Mouse (Mus musculus) liver, postnatal 0 days (tissue): ENCODE measurements around the gene Rin2. TPM values are rescaled to one million over a fixed set of nuclear protein-coding genes. Genes with fewer than 3 reads are reported as not detected.

Experiments
- ATAC-seq: fragments of 200-750 bp; cut with Nextera tagmentation; 2 replicates; pipeline ENCODE4 v1.8.0; 2017; ENCODE audit warnings: mild to moderate bottlenecking, moderate library complexity
- DNase-seq: peaks from one replicate; pipeline ENCODE4 v3.0.0-alpha.2; 2016
- H3K27ac ChIP-seq: fragments of 300-500 bp; sonication (generic); 2 replicates; pipeline ENCODE4 v1.5.1; 2014; ENCODE audit warnings: antibody characterized with exemption, moderate library complexity, mild to moderate bottlenecking, low read depth
- H3K27me3 ChIP-seq: fragments of 300-500 bp; sonication (generic); 2 replicates; pipeline ENCODE4 v1.6.1; 2014; ENCODE audit warnings: low read length, control low read depth, mixed read lengths; ENCODE audit not compliant: insufficient read depth
- H3K36me3 ChIP-seq: fragments of 300-500 bp; sonication (generic); replicated peaks from 2 replicates; pipeline ENCODE4 v1.6.1; 2014; ENCODE audit warnings: mild to moderate bottlenecking, control low read depth, low read length, moderate library complexity, mixed read lengths; ENCODE audit not compliant: insufficient read depth
- H3K4me1 ChIP-seq: fragments of 300-500 bp; sonication (generic); 2 replicates; pipeline ENCODE4 v1.6.1; 2014; ENCODE audit warnings: antibody characterized with exemption, mild to moderate bottlenecking, control low read depth; ENCODE audit not compliant: insufficient read depth
- H3K4me2 ChIP-seq: fragments of 300-500 bp; sonication (generic); 2 replicates; pipeline ENCODE4 v1.6.1; 2014; ENCODE audit warnings: low read depth, mild to moderate bottlenecking, low read length, moderate library complexity, mixed read lengths
- H3K4me3 ChIP-seq: fragments of 300-500 bp; sonication (generic); 2 replicates; pipeline ENCODE4 v1.5.1; 2014; ENCODE audit warnings: low read depth, low read length
- H3K9ac ChIP-seq: fragments of 300-500 bp; sonication (generic); replicated peaks from 2 replicates; pipeline ENCODE4 v1.6.1; 2014; ENCODE audit warnings: mild to moderate bottlenecking, moderate library complexity
- H3K9me3 ChIP-seq: fragments of 300-500 bp; sonication (generic); 2 replicates; pipeline ENCODE4 v1.6.1; 2016; ENCODE audit warnings: mild to moderate bottlenecking, control low read depth, low read length, mixed read lengths
- CTCF ChIP-seq: sonication (generic); IDR thresholded peaks from 2 replicates; pipeline ENCODE4 v1.5.1; 2016; ENCODE audit warnings: antibody characterized with exemption, low read depth
- EP300 ChIP-seq: IDR thresholded peaks from 2 replicates; pipeline ENCODE4 v1.6.1; 2016; ENCODE audit warnings: antibody characterized with exemption, low read depth, mild to moderate bottlenecking
- WGBS: fragments of 180-500 bp; shearing (Covaris S2); extraction: QIAGEN DNeasy Blood & Tissue Kit; methylation state at CpG from one replicate; pipeline ENCODE4 v1.1.7; 2014; ENCODE audit not compliant: insufficient replicate concordance; 5-methylcytosine and 5-hydroxymethylcytosine counted together
- polyA plus RNA-seq: library from polyadenylated mRNA; unstranded; fragments of >200 nt; fragmentation: Nextera tagmentation; extraction: Ambion mirVana; gene quantifications from 2 replicates; pipeline ENCODE4 v1.2.1, GENCODE M21; 2015

The Rin2 gene
- polyA plus RNA-seq, 1 experiment from 2014 or later, result 5.0 TPM

DNA sequence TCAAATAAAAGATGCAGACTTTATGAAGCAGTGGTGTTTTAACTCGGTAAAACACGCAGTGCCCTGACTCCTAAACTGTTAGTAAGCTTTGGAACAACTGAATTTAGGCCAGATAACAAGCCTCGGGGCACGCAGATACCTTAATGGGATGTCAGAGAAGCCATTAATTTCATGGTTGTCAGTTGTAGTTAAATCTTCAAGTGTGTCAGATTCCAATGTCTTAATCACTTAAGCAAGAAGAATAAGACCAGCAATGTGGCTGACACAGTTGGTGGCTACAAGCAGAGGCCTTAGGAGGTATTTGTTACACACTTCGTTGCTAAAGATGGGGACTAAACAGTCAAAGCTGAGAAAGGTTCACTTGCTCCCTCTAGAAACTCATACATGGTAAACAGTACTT is 74.6 kb downstream of the Rin2 start:
- H3K4me1 ChIP-seq, result no peaks in the 10 kb centered on the region; the same call in 1 of the 2 replicates
- H3K36me3 ChIP-seq, result no peaks in the 10 kb centered on the region
- DNase-seq, result no peak
- no peak for ATAC-seq
- whole genome bisulfite sequencing, result 71% methylated on average over 5 of the region's 5 CpGs
- H3K27me3 ChIP-seq, result no peaks in the 10 kb centered on the region
- TF ChIP-seq EP300 (no peak), CTCF (no peak)
- no peak overlapping the region for H3K9ac ChIP-seq
- H3K4me2 ChIP-seq, result no peak overlapping the region
- H3K4me3 ChIP-seq, result no peak overlapping the region
- no peaks in the 10 kb centered on the region for H3K9me3 ChIP-seq
- H3K27ac ChIP-seq, result no peak overlapping the region

DNA sequence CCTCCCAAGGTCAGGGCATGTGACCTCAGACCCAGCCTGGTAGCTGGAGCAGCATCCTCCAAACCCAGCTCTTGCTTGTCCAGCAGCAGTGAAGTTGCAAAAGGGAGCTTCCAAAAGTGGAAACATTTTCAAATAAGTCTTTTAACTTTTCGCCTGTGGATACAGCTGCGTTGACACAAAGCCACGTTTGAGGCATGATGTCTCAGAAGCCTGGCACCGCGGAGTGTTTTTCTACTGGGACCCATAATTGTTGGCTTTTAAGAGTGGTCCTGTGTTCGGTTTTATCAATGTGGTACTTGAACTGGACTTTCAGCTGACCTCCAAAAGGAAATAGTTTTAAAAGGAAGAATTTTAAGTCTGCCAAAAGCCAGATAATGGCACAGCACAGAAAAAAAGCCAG is 77.6 kb downstream of the Rin2 start:
- no peaks in the 10 kb centered on the region for H3K27me3 ChIP-seq
- no peak for DNase-seq
- H3K4me1 ChIP-seq, result no peaks in the 10 kb centered on the region; the same call in 1 of the 2 replicates
- H3K4me2 ChIP-seq, result no peak overlapping the region
- no peak overlapping the region for H3K27ac ChIP-seq
- no peaks in the 10 kb centered on the region for H3K9me3 ChIP-seq
- H3K4me3 ChIP-seq, result no peak overlapping the region
- no peak for TF ChIP-seq CTCF
- TF ChIP-seq EP300, result no peak
- H3K36me3 ChIP-seq, result no peaks in the 10 kb centered on the region
- H3K9ac ChIP-seq, result no peak overlapping the region
- WGBS, result 70% methylated on average over 6 of the region's 6 CpGs
- no peak for ATAC-seq

DNA sequence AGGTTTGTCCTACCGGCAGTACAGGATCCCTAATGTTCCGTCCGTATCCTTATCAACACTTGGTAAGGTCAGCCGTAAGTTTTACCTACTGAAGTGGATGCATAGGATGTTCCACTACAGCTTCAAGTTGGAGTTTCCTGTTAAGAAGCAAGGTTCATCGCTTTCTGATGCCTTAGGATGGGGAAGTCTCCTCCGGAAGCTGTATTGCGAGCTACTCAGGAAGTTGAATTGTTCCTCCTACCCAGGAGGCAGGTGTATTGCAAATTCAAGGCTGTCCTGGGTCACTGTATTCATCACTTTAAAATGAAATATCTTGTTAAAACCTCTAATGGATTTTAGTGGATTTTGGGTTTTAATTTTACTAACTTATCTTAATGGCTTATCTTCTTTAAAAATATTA is 79.0 kb downstream of the Rin2 start:
- Histone ChIP-seq H3K27me3 (no peaks in the 10 kb centered on the region), H3K4me3 (no peak overlapping the region), H3K27ac (no peak overlapping the region), H3K4me1 (no peaks in the 10 kb centered on the region; the same call in 1 of the 2 replicates), H3K36me3 (no peaks in the 10 kb centered on the region), H3K4me2 (0 out of 2 replicates have a peak overlapping the region, but pooled peaks have one; percentile 6), H3K9ac (no peak overlapping the region), H3K9me3 (no peaks in the 10 kb centered on the region)
- no peak for TF ChIP-seq CTCF
- TF ChIP-seq EP300, result no peak
- ATAC-seq (no peak), DNase-seq (no peak)
- WGBS, result 30% methylated on average over 7 of the region's 7 CpGs

DNA sequence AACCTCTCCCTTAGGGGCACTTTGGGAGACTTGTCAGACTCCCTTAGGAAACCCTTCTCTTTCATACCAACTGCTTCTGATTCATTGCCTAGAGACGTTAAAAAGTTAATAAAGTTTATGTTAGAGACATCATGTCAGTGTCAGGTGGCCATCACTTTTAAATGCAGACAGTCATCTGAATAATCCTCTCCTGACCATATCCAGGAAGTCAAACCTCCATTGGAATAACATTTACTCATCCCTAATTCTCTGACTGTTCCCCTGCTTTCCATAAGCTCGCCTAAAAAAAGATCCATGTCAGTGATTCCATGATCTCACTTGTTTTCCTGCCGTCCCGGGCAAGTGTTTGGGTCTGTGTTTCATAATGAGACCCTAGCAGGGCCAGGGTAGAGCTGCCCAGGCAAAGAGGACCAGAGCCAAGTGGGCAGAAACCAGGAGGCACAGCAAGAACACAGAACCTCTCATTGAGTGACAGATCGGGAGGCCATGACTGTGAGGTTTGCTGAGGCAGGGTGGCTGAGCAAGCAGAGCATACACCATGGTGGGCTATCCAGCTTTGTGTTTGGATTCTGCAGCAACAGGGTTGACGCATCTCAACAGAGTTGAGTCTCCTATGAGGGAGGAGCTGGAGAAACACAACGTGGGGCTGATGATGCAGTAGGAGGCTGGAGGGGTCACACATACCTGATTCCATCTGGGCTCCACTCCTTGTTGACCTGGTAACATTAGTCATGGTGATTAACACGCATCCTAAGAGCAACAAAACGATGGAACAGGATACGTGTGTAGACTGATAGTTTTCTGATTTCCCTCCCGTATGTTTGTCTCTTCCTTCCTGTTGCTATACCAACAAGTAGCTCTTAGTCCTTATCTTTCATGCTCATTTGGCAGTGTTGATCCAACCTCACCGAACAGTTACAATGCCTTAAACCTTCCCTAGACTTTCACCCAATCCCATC is 81.1 kb downstream of the Rin2 start:
- TF ChIP-seq CTCF, result no peak
- TF ChIP-seq EP300, result no peak
- no peaks in the 10 kb centered on the region; the same call in 1 of the 2 replicates for H3K4me1 ChIP-seq
- no peak for ATAC-seq
- no peak for DNase-seq
- no peak overlapping the region for H3K4me2 ChIP-seq
- H3K36me3 ChIP-seq, result no peaks in the 10 kb centered on the region
- WGBS, result 63% methylated on average over 12 of the region's 12 CpGs
- no peak overlapping the region for H3K27ac ChIP-seq
- no peaks in the 10 kb centered on the region for H3K9me3 ChIP-seq
- no peaks in the 10 kb centered on the region for H3K27me3 ChIP-seq
- H3K4me3 ChIP-seq, result no peak overlapping the region
- H3K9ac ChIP-seq, result no peak overlapping the region

DNA sequence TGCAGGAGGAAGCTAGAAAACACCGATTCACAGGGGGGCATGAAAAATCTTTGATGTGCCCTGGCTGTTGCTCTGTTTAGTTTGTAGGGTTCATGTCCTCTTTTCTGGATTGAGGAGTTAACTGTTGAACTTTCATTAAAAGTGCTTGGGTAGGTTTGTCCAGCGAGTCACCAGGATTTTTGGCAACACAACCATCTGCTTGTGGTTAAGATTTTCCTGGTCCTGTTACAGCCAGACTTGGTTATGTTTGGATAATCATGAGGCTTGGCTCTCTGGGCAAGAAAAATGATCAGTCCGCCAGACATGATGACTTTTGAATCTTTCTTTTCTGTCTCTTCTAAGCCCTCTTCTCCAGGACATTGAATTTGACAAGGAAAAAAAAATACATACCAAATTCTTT is 85.1 kb downstream of the Rin2 start:
- Histone ChIP-seq H3K4me1 (no peaks in the 10 kb centered on the region), H3K27ac (no peak overlapping the region), H3K36me3 (no peaks in the 10 kb centered on the region), H3K9me3 (no peaks in the 10 kb centered on the region), H3K4me2 (no peak overlapping the region), H3K4me3 (no peak overlapping the region), H3K9ac (no peak overlapping the region), H3K27me3 (no peaks in the 10 kb centered on the region)
- DNase-seq (no peak), ATAC-seq (no peak)
- 59% methylated on average over 3 of the region's 3 CpGs for WGBS
- TF ChIP-seq EP300 (no peak), CTCF (no peak)

DNA sequence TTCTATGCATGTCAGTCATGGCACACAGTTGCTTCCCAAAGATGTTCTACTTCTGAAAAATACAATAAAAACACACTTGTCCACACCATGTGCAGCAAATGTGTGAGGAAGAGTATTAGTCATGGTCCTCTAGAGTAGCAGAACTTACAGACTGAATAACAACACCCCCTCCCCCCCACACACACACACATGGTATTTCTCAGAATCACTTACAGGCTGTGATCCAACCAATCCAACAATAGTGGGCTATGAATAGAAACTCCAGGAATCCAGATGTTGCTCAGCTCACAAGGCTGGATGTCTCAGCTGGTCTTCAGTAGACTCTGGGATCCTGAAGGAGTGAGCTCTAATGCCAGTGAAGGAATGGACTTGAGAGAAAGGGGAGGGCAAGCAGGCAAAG is 86.4 kb downstream of the Rin2 start:
- Histone ChIP-seq H3K36me3 (no peaks in the 10 kb centered on the region), H3K27me3 (no peaks in the 10 kb centered on the region), H3K9ac (no peak overlapping the region), H3K9me3 (no peaks in the 10 kb centered on the region), H3K4me1 (no peaks in the 10 kb centered on the region), H3K4me3 (no peak overlapping the region), H3K4me2 (no peak overlapping the region), H3K27ac (no peak overlapping the region)
- ATAC-seq (no peak), DNase-seq (no peak)
- TF ChIP-seq CTCF (no peak), EP300 (no peak)
